Mouse (Mus musculus): ENCODE measurements around the gene Kel. TPM values are rescaled to one million over a fixed set of nuclear protein-coding genes. Genes with fewer than 3 reads are reported as not detected.

The Kel gene
- polyA plus RNA-seq, 1 experiment: not detected

DNA sequence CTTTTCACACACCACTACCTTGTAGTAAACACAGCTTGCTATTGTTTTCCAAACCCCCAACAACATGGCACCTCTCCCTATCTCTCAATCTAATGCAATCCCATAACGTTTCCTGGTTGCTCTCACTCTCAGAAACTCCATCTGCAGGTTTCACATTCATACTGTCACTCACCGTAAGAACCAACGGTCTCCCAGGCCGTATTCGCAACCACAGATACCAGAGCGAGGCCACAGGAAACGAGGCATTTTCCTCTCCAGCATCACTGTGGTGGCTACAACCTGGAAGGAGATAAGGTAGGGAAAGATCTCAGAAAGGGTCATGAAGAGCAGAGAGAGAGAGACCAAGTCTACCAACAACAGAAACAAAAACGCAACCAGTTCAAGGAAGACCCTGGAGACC is 49.5 kb downstream of the Kel start:
- H3K27ac ChIP-seq (ENCODE audit: insufficient read depth, low read length): no peak overlapping the region
- no peak overlapping the region for H3K4me3 ChIP-seq (ENCODE audit: insufficient read depth, low read length)
- TF ChIP-seq CTCF (IDR thresholded peaks at IDR 0.05; ENCODE audit: borderline replicate concordance, insufficient read depth, low read length) (no peak), POLR2A (IDR thresholded peaks at IDR 0.05; ENCODE audit: low read depth, low read length) (no peak)
- no peaks in the 10 kb centered on the region for H3K4me1 ChIP-seq (ENCODE audit: control insufficient read depth, insufficient read depth, low read length)

DNA sequence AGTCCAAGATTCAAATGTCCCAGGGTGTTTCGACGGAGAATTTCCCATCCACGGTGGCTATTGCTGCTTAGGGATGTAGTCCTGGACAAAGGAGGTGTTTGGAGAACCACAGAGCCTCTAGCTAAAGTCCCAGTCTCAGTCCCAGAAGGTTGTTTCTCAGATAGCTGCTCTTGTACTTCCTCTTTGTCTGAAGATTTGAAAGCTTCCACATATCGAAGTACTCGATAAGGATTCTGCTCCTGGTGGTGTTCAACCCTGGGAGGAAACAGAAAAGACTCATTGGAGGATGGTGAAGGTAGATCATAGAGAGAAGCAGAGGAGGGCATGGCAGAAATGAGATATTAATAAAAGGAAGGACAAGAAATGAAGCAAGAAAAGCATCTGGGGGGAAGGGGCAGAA is 51.0 kb downstream of the Kel start:
- TF ChIP-seq CTCF (IDR thresholded peaks at IDR 0.05; ENCODE audit: borderline replicate concordance, insufficient read depth, low read length) (no peak), POLR2A (IDR thresholded peaks at IDR 0.05; ENCODE audit: low read depth, low read length) (no peak)
- H3K27ac ChIP-seq (ENCODE audit: insufficient read depth, low read length): no peak overlapping the region
- no peaks in the 10 kb centered on the region for H3K4me1 ChIP-seq (ENCODE audit: control insufficient read depth, insufficient read depth, low read length)
- H3K4me3 ChIP-seq (ENCODE audit: insufficient read depth, low read length): no peak overlapping the region

GRCm38 (mm10) chr6:41646672-41647071 is 57.5 kb downstream of the Kel start:
- no peak for TF ChIP-seq CTCF (IDR thresholded peaks at IDR 0.05; ENCODE audit: borderline replicate concordance, insufficient read depth, low read length)
- no peak for TF ChIP-seq POLR2A (IDR thresholded peaks at IDR 0.05; ENCODE audit: low read depth, low read length)
- Histone ChIP-seq H3K4me1 (ENCODE audit: control insufficient read depth, insufficient read depth, low read length) (no peaks in the 10 kb centered on the region), H3K4me3 (ENCODE audit: insufficient read depth, low read length) (no peak overlapping the region), H3K27ac (ENCODE audit: insufficient read depth, low read length) (no peak overlapping the region)

DNA sequence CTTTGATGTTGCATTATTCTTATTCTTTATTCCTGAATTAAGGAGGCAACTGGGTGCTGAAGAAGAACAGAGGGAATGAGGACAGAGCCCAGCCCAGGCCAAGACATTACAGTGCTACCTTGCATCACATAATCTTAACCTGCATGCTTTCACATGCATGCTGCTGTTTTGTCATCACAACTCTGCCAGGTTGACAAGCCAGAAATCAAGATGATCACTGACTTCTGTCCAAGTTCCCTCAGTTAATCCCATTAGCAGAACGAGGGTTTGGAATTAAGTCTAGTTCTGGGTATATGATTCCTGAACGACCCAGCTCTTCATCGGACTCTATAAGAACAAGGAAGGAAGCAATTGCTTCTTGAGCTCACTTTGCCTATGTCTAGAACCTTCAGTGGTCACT is 57.9 kb downstream of the Kel start:
- no peak overlapping the region for H3K4me3 ChIP-seq (ENCODE audit: insufficient read depth, low read length)

DNA sequence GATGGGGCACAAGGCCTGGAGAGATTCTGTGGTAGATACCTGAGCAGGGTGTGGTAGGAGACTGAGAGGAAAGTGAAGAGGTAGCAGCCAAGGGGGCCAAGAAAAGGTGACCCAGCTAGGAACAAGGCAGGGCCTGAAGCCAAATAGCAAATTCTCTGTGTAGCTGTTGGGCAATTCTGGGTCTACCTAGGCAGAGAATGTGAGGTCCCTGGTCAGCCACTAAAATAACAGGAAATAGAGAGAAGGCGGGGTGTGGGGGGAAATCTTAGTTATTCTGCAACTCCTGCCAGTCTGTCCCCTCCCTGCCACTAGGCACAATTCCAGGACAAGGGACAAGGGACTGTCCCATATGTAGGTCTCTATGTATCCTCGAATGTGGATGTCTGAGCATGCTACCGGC is 60.9 kb downstream of the Kel start:
- Histone ChIP-seq H3K4me3 (ENCODE audit: insufficient read depth, low read length) (no peak overlapping the region), H3K27ac (ENCODE audit: insufficient read depth, low read length) (no peak overlapping the region), H3K4me1 (ENCODE audit: control insufficient read depth, insufficient read depth, low read length) (no peaks in the 10 kb centered on the region)
- TF ChIP-seq CTCF (IDR thresholded peaks at IDR 0.05; ENCODE audit: borderline replicate concordance, insufficient read depth, low read length): no peak
- no peak for TF ChIP-seq POLR2A (IDR thresholded peaks at IDR 0.05; ENCODE audit: low read depth, low read length)

More for the DNA sequence above, 57.9 kb downstream of the Kel start:
- TF ChIP-seq POLR2A (IDR thresholded peaks at IDR 0.05; ENCODE audit: low read depth, low read length) (no peak), CTCF (IDR thresholded peaks at IDR 0.05; ENCODE audit: borderline replicate concordance, insufficient read depth, low read length) (no peak)
- no peaks in the 10 kb centered on the region for H3K4me1 ChIP-seq (ENCODE audit: control insufficient read depth, insufficient read depth, low read length)
- H3K27ac ChIP-seq (ENCODE audit: insufficient read depth, low read length): no peak overlapping the region

DNA sequence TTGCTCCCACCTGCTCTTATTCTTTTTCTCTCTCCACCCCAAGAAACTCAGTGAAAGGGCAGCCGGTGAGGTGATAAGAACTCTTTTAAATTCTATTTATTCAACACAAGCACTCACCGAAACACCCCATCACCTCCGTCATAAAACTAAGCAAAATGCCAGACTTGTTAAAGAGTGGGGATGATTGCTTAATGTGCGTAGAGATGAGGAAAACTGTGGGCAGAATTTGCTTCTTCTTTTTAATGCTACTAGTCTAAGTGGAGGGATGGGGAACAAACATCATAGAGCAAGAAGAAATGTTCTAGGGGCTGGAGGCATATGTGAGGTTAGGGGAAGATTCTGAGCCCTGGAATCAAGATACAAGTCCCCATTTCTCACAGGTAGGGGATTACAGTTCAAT is 61.4 kb downstream of the Kel start:
- Histone ChIP-seq H3K27ac (ENCODE audit: insufficient read depth, low read length) (no peak overlapping the region), H3K4me1 (ENCODE audit: control insufficient read depth, insufficient read depth, low read length) (no peaks in the 10 kb centered on the region), H3K4me3 (ENCODE audit: insufficient read depth, low read length) (no peak overlapping the region)
- no peak for TF ChIP-seq POLR2A (IDR thresholded peaks at IDR 0.05; ENCODE audit: low read depth, low read length)
- no peak for TF ChIP-seq CTCF (IDR thresholded peaks at IDR 0.05; ENCODE audit: borderline replicate concordance, insufficient read depth, low read length)

- TF ChIP-seq POLR2A (IDR thresholded peaks at IDR 0.05; ENCODE audit: low read depth, low read length) (no peak), CTCF (IDR thresholded peaks at IDR 0.05; ENCODE audit: borderline replicate concordance, insufficient read depth, low read length) (no peak)
- no peak overlapping the region for H3K27ac ChIP-seq (ENCODE audit: insufficient read depth, low read length)
- H3K4me3 ChIP-seq (ENCODE audit: insufficient read depth, low read length): no peak overlapping the region
- H3K4me1 ChIP-seq (ENCODE audit: control insufficient read depth, insufficient read depth, low read length): no peaks in the 10 kb centered on the region
These were observed 62.8 kb downstream of the Kel start for GRCm38 (mm10) chr6:41641173-41641866.

DNA sequence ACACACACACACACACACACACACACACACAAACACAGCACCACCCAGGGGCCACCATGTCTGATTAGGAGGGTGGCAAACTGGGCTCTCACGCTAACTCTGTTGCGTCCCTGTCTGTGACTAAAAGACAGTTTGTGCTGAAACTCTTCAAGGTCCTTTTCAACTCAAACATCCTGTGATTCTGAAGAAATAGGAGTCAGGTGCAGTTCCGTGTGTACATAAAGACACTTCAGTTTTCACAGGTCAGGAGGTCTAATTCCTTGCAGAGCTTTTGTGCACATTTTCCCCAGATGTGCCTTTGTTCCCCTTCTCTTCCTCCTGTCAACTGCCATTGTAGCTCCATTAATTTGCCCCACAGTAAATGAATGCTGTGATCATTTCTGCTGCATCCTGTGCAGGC is 63.7 kb downstream of the Kel start:
- Histone ChIP-seq H3K4me3 (ENCODE audit: insufficient read depth, low read length) (no peak overlapping the region), H3K4me1 (ENCODE audit: control insufficient read depth, insufficient read depth, low read length) (no peaks in the 10 kb centered on the region), H3K27ac (ENCODE audit: insufficient read depth, low read length) (no peak overlapping the region)
- TF ChIP-seq CTCF (IDR thresholded peaks at IDR 0.05; ENCODE audit: borderline replicate concordance, insufficient read depth, low read length) (no peak), POLR2A (IDR thresholded peaks at IDR 0.05; ENCODE audit: low read depth, low read length) (no peak)

- no peak for TF ChIP-seq CTCF (IDR thresholded peaks at IDR 0.05; ENCODE audit: borderline replicate concordance, insufficient read depth, low read length)
- no peak for TF ChIP-seq POLR2A (IDR thresholded peaks at IDR 0.05; ENCODE audit: low read depth, low read length)
- no peak overlapping the region for H3K27ac ChIP-seq (ENCODE audit: insufficient read depth, low read length)
- no peak overlapping the region for H3K4me3 ChIP-seq (ENCODE audit: insufficient read depth, low read length)
- no peaks in the 10 kb centered on the region for H3K4me1 ChIP-seq (ENCODE audit: control insufficient read depth, insufficient read depth, low read length)
These were observed 66.1 kb downstream of the Kel start for GRCm38 (mm10) chr6:41637927-41638506.

DNA sequence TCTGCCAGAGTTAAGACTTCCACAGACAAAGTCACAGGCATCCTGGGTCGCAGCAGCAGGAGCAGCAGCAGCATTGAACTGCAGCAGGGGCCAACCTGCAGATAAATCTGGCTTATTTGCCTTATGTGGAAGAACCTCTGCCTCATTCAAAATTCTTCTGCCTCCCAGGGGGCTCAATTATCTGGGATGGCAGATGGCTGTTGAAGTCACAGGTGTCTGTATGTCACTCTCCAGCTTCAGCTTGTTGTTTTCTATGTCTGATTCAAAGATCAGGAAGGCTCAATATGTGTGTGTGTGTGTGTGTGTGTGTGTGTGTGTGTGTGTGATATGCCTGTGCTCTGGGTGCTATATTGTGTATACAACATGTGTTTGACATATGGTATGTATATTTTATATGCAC is 66.7 kb downstream of the Kel start:
- no peak for TF ChIP-seq POLR2A (IDR thresholded peaks at IDR 0.05; ENCODE audit: low read depth, low read length)
- TF ChIP-seq CTCF (IDR thresholded peaks at IDR 0.05; ENCODE audit: borderline replicate concordance, insufficient read depth, low read length): no peak
- Histone ChIP-seq H3K27ac (ENCODE audit: insufficient read depth, low read length) (no peak overlapping the region), H3K4me3 (ENCODE audit: insufficient read depth, low read length) (no peak overlapping the region), H3K4me1 (ENCODE audit: control insufficient read depth, insufficient read depth, low read length) (no peaks in the 10 kb centered on the region)

Other genes starting within 250 kb of the Kel start
- gene Prss1, start 245.4 kb downstream of the Kel start, polyA plus RNA-seq (2011; ENCODE audit: insufficient read length, low read depth, missing spikeins): not detected in 2 replicates
- not detected in 2 replicates for gene Prss2, start 182.6 kb downstream of the Kel start, polyA plus RNA-seq (2011; ENCODE audit: insufficient read length, low read depth, missing spikeins)
- 3.1 and 5.6 TPM in 2 replicates for gene Ephb6, start 98.9 kb downstream of the Kel start, polyA plus RNA-seq (2011; ENCODE audit: insufficient read length, low read depth, missing spikeins)
- not detected in 2 replicates for gene Trpv6, start 67.9 kb downstream of the Kel start, polyA plus RNA-seq (2011; ENCODE audit: insufficient read length, low read depth, missing spikeins)
- not detected in 2 replicates for gene Trpv5, start 23.6 kb downstream of the Kel start, polyA plus RNA-seq (2011; ENCODE audit: insufficient read length, low read depth, missing spikeins)
- gene Llcfc1, start 19.9 kb downstream of the Kel start, polyA plus RNA-seq (2011; ENCODE audit: insufficient read length, low read depth, missing spikeins): not detected in 2 replicates
- not detected in 2 replicates for gene Olfr459, start 70.8 kb upstream of the Kel start, polyA plus RNA-seq (2011; ENCODE audit: insufficient read length, low read depth, missing spikeins)
- gene Pip, start 143.2 kb upstream of the Kel start, polyA plus RNA-seq (2011; ENCODE audit: insufficient read length, low read depth, missing spikeins): not detected in 2 replicates
- gene Sval2, start 148.7 kb upstream of the Kel start, polyA plus RNA-seq (2011; ENCODE audit: insufficient read length, low read depth, missing spikeins): not detected in 2 replicates
- not detected in 2 replicates for gene Sval1, start 247.3 kb upstream of the Kel start, polyA plus RNA-seq (2011; ENCODE audit: insufficient read length, low read depth, missing spikeins)